Mouse (Mus musculus): ENCODE data around the gene Chd4. TPM values are rescaled to one million over a fixed set of nuclear protein-coding genes. Genes with fewer than 3 reads are reported as not detected.
A peak's percentile ranks its signal among the peaks of the same experiment; 100 is the strongest.

Chd4 gene
- total and polyA plus RNA-seq, 2 experiments from 2014 or later = 72.6 to 141 TPM

- Histone ChIP-seq H3K9me3 (ENCODE audit: low read length) (no peaks in the 10 kb centered on the region), H3K4me1 (ENCODE audit: insufficient read depth) (0 out of 2 replicates have a peak, but pooled peaks cover 9% of the 10 kb centered on the region), H3K4me2 (ENCODE audit: low read depth) (no peak within 1 kb of the TSS), H3K27me3 (ENCODE audit: insufficient read depth, low read length) (no peaks in the 10 kb centered on the region), H3K36me3 (ENCODE audit: insufficient read depth) (no peaks in the 10 kb centered on the region), H3K9ac (no peak within 1 kb of the TSS), H3K27ac (ENCODE audit: low read depth, low read length) (no peak within 1 kb of the TSS), H3K4me3 (ENCODE audit: low read depth, low read length) (no peak within 1 kb of the TSS)
- ATAC-seq (no peak), DNase-seq (no peak)
- no peak for TF ChIP-seq CTCF (IDR thresholded peaks at IDR 0.05; ENCODE audit: low read depth)
- 61% methylated on average over 8 of the region's 8 CpGs for WGBS
These were observed 28.2 kb upstream of the Chd4 start, which contains the start of gene Lpar5 for GRCm38 (mm10) chr6:125067571-125067995. Lpar5 (plus strand) TSS chr6:125067920.

- Histone ChIP-seq H3K27ac (ENCODE audit: low read depth, low read length) (peak overlapping the region; percentile 82), H3K27me3 (ENCODE audit: insufficient read depth, low read length) (no peaks in the 10 kb centered on the region), H3K4me1 (ENCODE audit: insufficient read depth) (0 out of 2 replicates have a peak, but pooled peaks cover 9% of the 10 kb centered on the region), H3K4me3 (ENCODE audit: low read depth, low read length) (no peak overlapping the region), H3K9me3 (ENCODE audit: low read length) (no peaks in the 10 kb centered on the region), H3K9ac (no peak overlapping the region), H3K36me3 (ENCODE audit: insufficient read depth) (no peaks in the 10 kb centered on the region), H3K4me2 (ENCODE audit: low read depth) (no peak overlapping the region)
- peak; percentile 87 for ATAC-seq
- WGBS = 70% methylated on average over 18 of the region's 18 CpGs
- TF ChIP-seq CTCF (IDR thresholded peaks at IDR 0.05; ENCODE audit: low read depth) = no peak
- DNase-seq = no peak
These were observed 24.4 kb upstream of the Chd4 start for GRCm38 (mm10) chr6:125071170-125071895.

DNA sequence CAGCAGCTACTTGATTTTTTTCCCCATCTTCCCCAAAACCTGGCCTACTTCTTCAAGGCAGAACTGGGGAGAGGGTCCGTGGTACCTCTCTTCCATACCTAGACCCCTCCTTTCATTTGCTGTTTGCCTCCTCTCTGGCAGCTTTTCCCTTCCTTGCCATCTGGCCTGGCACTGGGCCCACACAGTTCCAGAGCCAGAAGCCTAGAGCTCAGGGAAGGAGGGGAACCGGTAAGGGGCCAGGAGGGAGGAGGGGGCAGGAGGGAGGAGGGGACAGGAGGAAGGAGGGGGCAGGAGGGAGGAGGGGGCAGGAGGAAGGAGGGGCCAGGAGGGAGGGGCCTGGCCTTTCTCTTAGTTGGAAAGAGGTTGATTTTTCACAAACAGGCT lies 23.9 kb upstream of the Chd4 start:
- H3K4me2 ChIP-seq (ENCODE audit: low read depth) = no peak overlapping the region
- no peaks in the 10 kb centered on the region for H3K9me3 ChIP-seq (ENCODE audit: low read length)
- WGBS = 5% methylated on average over 2 of the region's 2 CpGs
- H3K4me1 ChIP-seq (ENCODE audit: insufficient read depth) = 0 out of 2 replicates have a peak, but pooled peaks cover 9% of the 10 kb centered on the region
- no peak overlapping the region for H3K4me3 ChIP-seq (ENCODE audit: low read depth, low read length)
- no peak for TF ChIP-seq CTCF (IDR thresholded peaks at IDR 0.05; ENCODE audit: low read depth)
- peak overlapping the region; percentile 82 for H3K27ac ChIP-seq (ENCODE audit: low read depth, low read length)
- H3K27me3 ChIP-seq (ENCODE audit: insufficient read depth, low read length) = no peaks in the 10 kb centered on the region
- H3K9ac ChIP-seq = no peak overlapping the region
- no peaks in the 10 kb centered on the region for H3K36me3 ChIP-seq (ENCODE audit: insufficient read depth)
- DNase-seq (peak; percentile 90), ATAC-seq (peak; percentile 80)

GRCm38 (mm10) chr6:125073825-125074224 lies 22.0 kb upstream of the Chd4 start:
- Histone ChIP-seq H3K36me3 (ENCODE audit: insufficient read depth) (no peaks in the 10 kb centered on the region), H3K27ac (ENCODE audit: low read depth, low read length) (no peak overlapping the region), H3K27me3 (ENCODE audit: insufficient read depth, low read length) (no peaks in the 10 kb centered on the region), H3K4me3 (ENCODE audit: low read depth, low read length) (no peak overlapping the region), H3K4me1 (ENCODE audit: insufficient read depth) (0 out of 2 replicates have a peak, but pooled peaks cover 9% of the 10 kb centered on the region), H3K4me2 (ENCODE audit: low read depth) (no peak overlapping the region), H3K9me3 (ENCODE audit: low read length) (no peaks in the 10 kb centered on the region), H3K9ac (no peak overlapping the region)
- DNase-seq = no peak
- TF ChIP-seq CTCF (IDR thresholded peaks at IDR 0.05; ENCODE audit: low read depth) = no peak
- no peak for ATAC-seq
- 59% methylated on average over 8 of the region's 8 CpGs for WGBS

DNA sequence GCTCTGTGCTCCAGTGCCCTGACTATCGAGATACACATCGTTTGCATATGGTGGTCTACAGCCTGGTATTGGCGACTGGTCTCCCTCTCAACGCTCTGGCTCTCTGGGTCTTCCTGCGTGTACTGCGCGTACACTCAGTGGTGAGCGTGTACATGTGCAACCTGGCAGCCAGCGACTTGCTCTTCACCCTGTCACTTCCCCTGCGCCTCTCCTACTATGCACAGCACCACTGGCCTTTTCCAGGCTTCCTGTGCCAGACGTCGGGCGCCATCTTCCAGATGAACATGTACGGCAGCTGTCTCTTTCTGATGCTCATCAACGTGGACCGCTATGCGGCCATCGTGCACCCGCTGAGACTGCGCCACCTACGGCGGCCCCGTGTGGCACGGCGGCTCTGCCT lies 14.4 kb upstream of the Chd4 start:
- no peaks in the 10 kb centered on the region for H3K36me3 ChIP-seq (ENCODE audit: insufficient read depth)
- 17% methylated on average over 25 of the region's 25 CpGs for WGBS
- H3K27me3 ChIP-seq (ENCODE audit: insufficient read depth, low read length) = no peaks in the 10 kb centered on the region
- no peaks in the 10 kb centered on the region for H3K9me3 ChIP-seq (ENCODE audit: low read length)
- peak overlapping the region; percentile 85 for H3K27ac ChIP-seq (ENCODE audit: low read depth, low read length)
- peak overlapping the region; percentile 71 for H3K9ac ChIP-seq
- H3K4me2 ChIP-seq (ENCODE audit: low read depth) = peak overlapping the region; percentile 76
- no peak for DNase-seq
- peak overlapping the region; percentile 40 for H3K4me3 ChIP-seq (ENCODE audit: low read depth, low read length)
- H3K4me1 ChIP-seq (ENCODE audit: insufficient read depth) = peaks cover 8% of the 10 kb centered on the region; the same call in 1 of the 2 replicates
- TF ChIP-seq CTCF (IDR thresholded peaks at IDR 0.05; ENCODE audit: low read depth) = no peak
- no peak for ATAC-seq

GRCm38 (mm10) chr6:125081797-125082560 lies 13.8 kb upstream of the Chd4 start:
- Histone ChIP-seq H3K4me3 (ENCODE audit: low read depth, low read length) (peak overlapping the region; percentile 40), H3K36me3 (ENCODE audit: insufficient read depth) (no peaks in the 10 kb centered on the region), H3K27ac (ENCODE audit: low read depth, low read length) (peak overlapping the region; percentile 85), H3K27me3 (ENCODE audit: insufficient read depth, low read length) (no peaks in the 10 kb centered on the region), H3K4me2 (ENCODE audit: low read depth) (peak overlapping the region; percentile 76), H3K9me3 (ENCODE audit: low read length) (no peaks in the 10 kb centered on the region), H3K9ac (peak overlapping the region; percentile 71), H3K4me1 (ENCODE audit: insufficient read depth) (peaks cover 8% of the 10 kb centered on the region; the same call in 1 of the 2 replicates)
- DNase-seq = peak; percentile 96
- peak; percentile 95 for ATAC-seq
- WGBS = 23% methylated on average over 45 of the region's 45 CpGs
- TF ChIP-seq CTCF (IDR thresholded peaks at IDR 0.05; ENCODE audit: low read depth) = peak; percentile 92

All from forebrain, postnatal 0 days (tissue).